9 mouse cellular contexts compared by ENCODE assay signal in genomic region chr8:121905864-121906263, GRCm38 (mm10). TPM values are rescaled to one million over a fixed set of nuclear protein-coding genes. Genes with fewer than 3 reads are reported as not detected.
DNase-seq lines count a peak whose midpoint lies in the region; ATAC-seq and TF ChIP-seq lines count a peak whose summit lies in the region.
"Had no signal": no experiment of that assay in that cellular context is flagged by ENCODE, and none has a peak within 500 bp of the region (broad histone marks: within the 10 kb centered on the region; RNA-seq: fewer than 3 reads in every experiment).

No protein-coding gene starts in this region.

- peak overlapping the region; percentile 72 for H3K9ac ChIP-seq in heart, embryonic 16.5 days (ENCODE audit: low read length)
- peak overlapping the region; percentile 68 for H3K9ac ChIP-seq in hindbrain, embryonic 14.5 days
- peak overlapping the region; percentile 78 for H3K9ac ChIP-seq in midbrain, embryonic 13.5 days (replicated peaks)

- WGBS in heart, embryonic 16.5 days = 17% methylated on average over 5 of the region's 5 CpGs
- WGBS in hindbrain, embryonic 14.5 days = 41% methylated on average over 5 of the region's 5 CpGs
- WGBS in midbrain, embryonic 13.5 days = 42% methylated on average over 5 of the region's 5 CpGs

- H3K36me3 ChIP-seq in heart, embryonic 16.5 days (ENCODE audit: control insufficient read depth, insufficient read depth) = no peaks in the 10 kb centered on the region
- no peaks in the 10 kb centered on the region for H3K36me3 ChIP-seq in hindbrain, embryonic 14.5 days (replicated peaks; ENCODE audit: control insufficient read depth, insufficient read depth)
- H3K36me3 ChIP-seq in midbrain, embryonic 13.5 days = no peaks in the 10 kb centered on the region

- H3K9me3 ChIP-seq in heart, embryonic 16.5 days (replicated peaks; ENCODE audit: control insufficient read depth, low read length) = no peaks in the 10 kb centered on the region
- no peaks in the 10 kb centered on the region for H3K9me3 ChIP-seq in hindbrain, embryonic 14.5 days (ENCODE audit: control insufficient read depth, low read length)
- no peaks in the 10 kb centered on the region for H3K9me3 ChIP-seq in midbrain, embryonic 13.5 days

- H3K4me3 ChIP-seq in heart, embryonic 16.5 days (ENCODE audit: low read length) = peak overlapping the region; percentile 74
- H3K4me3 ChIP-seq in bone marrow macrophage, adult 2 months (ENCODE audit: insufficient read depth, low read length) = peak overlapping the region; percentile 77
- peak overlapping the region; percentile 66 for H3K4me3 ChIP-seq in hindbrain, embryonic 14.5 days (replicated peaks; ENCODE audit: low read length)
- H3K4me3 ChIP-seq in midbrain, embryonic 13.5 days (replicated peaks) = peak overlapping the region; percentile 71

- ATAC-seq in heart, embryonic 16.5 days (replicated peaks; ENCODE audit: extremely low read depth, insufficient read depth, low FRiP score) = no peak
- no peak for ATAC-seq in hindbrain, embryonic 14.5 days (ENCODE audit: low FRiP score)
- no peak for ATAC-seq in midbrain, embryonic 13.5 days
- no peak for ATAC-seq in monocyte, adult 5-6 weeks (replicated peaks; ENCODE audit: insufficient number of reproducible peaks, low FRiP score, low TSS enrichment, poor library complexity, severe bottlenecking)
- ATAC-seq: Patski had no signal

- H3K4me1 ChIP-seq in heart, embryonic 16.5 days (ENCODE audit: control insufficient read depth, insufficient read depth, low read length) = peaks cover 39% of the 10 kb centered on the region
- peaks cover 32% of the 10 kb centered on the region for H3K4me1 ChIP-seq in bone marrow macrophage, adult 2 months (ENCODE audit: control insufficient read depth, insufficient read depth, low read length)
- H3K4me1 ChIP-seq in hindbrain, embryonic 14.5 days (replicated peaks; ENCODE audit: control insufficient read depth, insufficient read depth, low read length) = peaks cover 22% of the 10 kb centered on the region
- peaks cover 41% of the 10 kb centered on the region for H3K4me1 ChIP-seq in midbrain, embryonic 13.5 days (replicated peaks)

- H3K27me3 ChIP-seq in heart, embryonic 16.5 days (ENCODE audit: control insufficient read depth, insufficient read depth, low read length) = no peaks in the 10 kb centered on the region
- no peaks in the 10 kb centered on the region; the same call in 1 of the 2 replicates for H3K27me3 ChIP-seq in hindbrain, embryonic 14.5 days (ENCODE audit: control insufficient read depth, insufficient read depth, low read length)
- H3K27me3 ChIP-seq in midbrain, embryonic 13.5 days = peaks cover 16% of the 10 kb centered on the region
- H3K27me3 ChIP-seq: Patski had no signal

- H3K27ac ChIP-seq in heart, embryonic 16.5 days (ENCODE audit: low read length) = no peak overlapping the region
- no peak overlapping the region for H3K27ac ChIP-seq in bone marrow macrophage, adult 2 months (ENCODE audit: insufficient read depth, low read depth, low read length)
- H3K27ac ChIP-seq in hindbrain, embryonic 14.5 days = no peak overlapping the region
- H3K27ac ChIP-seq in midbrain, embryonic 13.5 days = no peak overlapping the region

- no peak for TF ChIP-seq CTCF in bone marrow macrophage, adult 2 months (IDR thresholded peaks at IDR 0.05; ENCODE audit: low read depth, low read length)

- no peak for DNase-seq in heart, adult 11 months
- no peak for DNase-seq in hindbrain, embryonic 14.5 days (ENCODE audit: low spot score)
- no peak for DNase-seq in B cell, adult 2 months
- no peak for DNase-seq in urinary bladder, postnatal 14 days (ENCODE audit: low spot score)

- TF ChIP-seq POLR2A in bone marrow macrophage, adult 2 months (IDR thresholded peaks at IDR 0.05; ENCODE audit: borderline replicate concordance, low read depth, low read length) = no peak

- H3K4me2 ChIP-seq in heart, embryonic 16.5 days (ENCODE audit: low read depth, low read length) = peak overlapping the region; percentile 100
- peak overlapping the region; percentile 78 for H3K4me2 ChIP-seq in hindbrain, embryonic 14.5 days (replicated peaks)
- H3K4me2 ChIP-seq in midbrain, embryonic 13.5 days (replicated peaks) = peak overlapping the region; percentile 98

RNA-seq across cellular contexts. Expression of gene Slc7a5, which starts 1.6 kb away (rescaled TPM):
- 14.4 TPM in 2 replicates for polyA plus RNA-seq in heart, embryonic 16.5 days (2015; fragmentation: Nextera tagmentation; extraction: Ambion mirVana)
- 1.9 and 2.4 TPM in 2 replicates for polyA plus RNA-seq in bone marrow macrophage, adult 2 months (2012; ENCODE audit: insufficient read depth, insufficient read length, missing spikeins)
- polyA plus RNA-seq in hindbrain, embryonic 14.5 days (2014; fragmentation: Nextera tagmentation; extraction: Ambion mirVana) = 57.3 and 65.0 TPM in 2 replicates
- polyA plus RNA-seq in midbrain, embryonic 13.5 days (2015; fragmentation: Nextera tagmentation; extraction: Ambion mirVana) = 34.2 and 37.3 TPM in 2 replicates
- 3.1 to 5.1 TPM (median 4.9 TPM) in 3 replicates for total RNA-seq in monocyte, adult 5-6 weeks (2017)

RNA-seq across cellular contexts. Expression of gene Car5a, which starts 38.8 kb away (rescaled TPM):
- polyA plus RNA-seq in heart, embryonic 16.5 days (2015; fragmentation: Nextera tagmentation; extraction: Ambion mirVana) = not detected in 2 replicates
- polyA plus RNA-seq in bone marrow macrophage, adult 2 months (2012; ENCODE audit: insufficient read depth, insufficient read length, missing spikeins) = not detected in 2 replicates
- not detected in 2 replicates for polyA plus RNA-seq in hindbrain, embryonic 14.5 days (2014; fragmentation: Nextera tagmentation; extraction: Ambion mirVana)
- polyA plus RNA-seq in midbrain, embryonic 13.5 days (2015; fragmentation: Nextera tagmentation; extraction: Ambion mirVana) = 0.12 and 0.53 TPM in 2 replicates
- total RNA-seq in monocyte, adult 5-6 weeks (2017) = not detected in 3 replicates
- polyA plus RNA-seq: Patski had no signal

RNA-seq across cellular contexts. Expression of gene Banp, which starts 43.7 kb away (rescaled TPM):
- polyA plus RNA-seq in heart, embryonic 16.5 days (2015; fragmentation: Nextera tagmentation; extraction: Ambion mirVana) = 31.2 and 33.1 TPM in 2 replicates
- polyA plus RNA-seq in bone marrow macrophage, adult 2 months (2012; ENCODE audit: insufficient read depth, insufficient read length, missing spikeins) = 19.9 and 24.0 TPM in 2 replicates
- polyA plus RNA-seq in hindbrain, embryonic 14.5 days (2014; fragmentation: Nextera tagmentation; extraction: Ambion mirVana) = 37.8 and 50.5 TPM in 2 replicates
- polyA plus RNA-seq in midbrain, embryonic 13.5 days (2015; fragmentation: Nextera tagmentation; extraction: Ambion mirVana) = 59.0 and 62.4 TPM in 2 replicates
- 23.5 to 63.3 TPM (median 27.5 TPM) in 3 replicates for total RNA-seq in monocyte, adult 5-6 weeks (2017)
